Mouse (Mus musculus) liver, embryonic 13.5 days (tissue): ENCODE data around the gene Emc9. TPM values are rescaled to one million over a fixed set of nuclear protein-coding genes. Genes with fewer than 3 reads are reported as not detected.
A peak's percentile ranks its signal among the peaks of the same experiment; 100 is the strongest.

Source experiments
- ATAC-seq: fragments of 200-750 bp; cut with Nextera tagmentation; 2 replicates; pipeline ENCODE4 v1.8.0; 2017; ENCODE audit warnings: low read depth, mild to moderate bottlenecking, moderate number of reproducible peaks, moderate library complexity
- DNase-seq: peaks from one replicate; pipeline ENCODE4 v3.0.0; 2022
- H3K27ac ChIP-seq: fragments of 300-500 bp; sonication (generic); 2 replicates; pipeline ENCODE4 v1.5.1; 2015; ENCODE audit warnings: moderate library complexity, mild to moderate bottlenecking, inconsistent platforms
- H3K27me3 ChIP-seq: fragments of 300-500 bp; sonication (generic); 2 replicates; pipeline ENCODE4 v1.6.1; 2015; ENCODE audit warnings: mild to moderate bottlenecking, inconsistent platforms
- H3K36me3 ChIP-seq: fragments of 300-500 bp; sonication (generic); 2 replicates; pipeline ENCODE4 v1.6.1; 2015; ENCODE audit warnings: mild to moderate bottlenecking, inconsistent platforms
- H3K4me1 ChIP-seq: fragments of 300-500 bp; sonication (generic); replicated peaks from 2 replicates; pipeline ENCODE4 v1.6.1; 2015; ENCODE audit warnings: inconsistent platforms
- H3K4me2 ChIP-seq: fragments of 300-500 bp; sonication (generic); 2 replicates; pipeline ENCODE4 v1.6.1; 2015; ENCODE audit warnings: inconsistent platforms, mild to moderate bottlenecking, moderate library complexity
- H3K4me3 ChIP-seq: fragments of 300-500 bp; sonication (generic); replicated peaks from 2 replicates; pipeline ENCODE4 v1.5.1; 2015; ENCODE audit warnings: mild to moderate bottlenecking, inconsistent platforms
- H3K9ac ChIP-seq: fragments of 300-500 bp; sonication (generic); 2 replicates; pipeline ENCODE4 v1.6.1; 2015; ENCODE audit warnings: mild to moderate bottlenecking, inconsistent platforms
- H3K9me3 ChIP-seq: fragments of 300-500 bp; sonication (generic); replicated peaks from 2 replicates; pipeline ENCODE4 v1.6.1; 2016; ENCODE audit warnings: inconsistent platforms
- WGBS: fragments of 180-500 bp; shearing (Covaris S2); methylation state at CpG from one replicate; pipeline ENCODE4 v1.1.7; 2015; ENCODE audit not compliant: insufficient replicate concordance; 5-methylcytosine and 5-hydroxymethylcytosine counted together
- polyA plus RNA-seq: library from polyadenylated mRNA; unstranded; fragments of >200 nt; fragmentation: Nextera tagmentation; extraction: Ambion mirVana; gene quantifications from 2 replicates; pipeline ENCODE4 v1.2.1, GENCODE M21; 2015

The Emc9 gene
- 31.9 and 35.8 TPM in 2 replicates for polyA plus RNA-seq

- H3K4me2 ChIP-seq = peak within 1 kb of the TSS; percentile 97
- peak within 1 kb of the TSS; percentile 96 for H3K27ac ChIP-seq
- no peaks in the 10 kb centered on the region for H3K9me3 ChIP-seq
- peaks cover 72% of the 10 kb centered on the region for H3K4me1 ChIP-seq
- peak within 1 kb of the TSS; percentile 85 for H3K9ac ChIP-seq
- H3K4me3 ChIP-seq = peak within 1 kb of the TSS; percentile 81
- DNase-seq (peak; percentile 89), ATAC-seq (peak; percentile 95)
- peaks cover 52% of the 10 kb centered on the region for H3K36me3 ChIP-seq
- no peaks in the 10 kb centered on the region for H3K27me3 ChIP-seq
- under 1% methylated on average over 43 of the region's 43 CpGs for WGBS
These were observed at the start of gene Emc9 for GRCm38 (mm10) chr14:55584702-55585565. Gene Emc9, minus strand, starts transcription at chr14:55585302.

- no peak overlapping the region for H3K9ac ChIP-seq
- peaks cover 22% of the 10 kb centered on the region for H3K4me1 ChIP-seq
- peaks cover 99% of the 10 kb centered on the region for H3K36me3 ChIP-seq
- no peak overlapping the region for H3K27ac ChIP-seq
- H3K4me2 ChIP-seq = no peak overlapping the region
- H3K27me3 ChIP-seq = no peaks in the 10 kb centered on the region
- no peaks in the 10 kb centered on the region for H3K9me3 ChIP-seq
- ATAC-seq (no peak), DNase-seq (peak; percentile 40)
- no peak overlapping the region for H3K4me3 ChIP-seq
- WGBS = 42% methylated on average over 5 of the region's 5 CpGs
These were observed 44.2 kb upstream of the Emc9 start for GRCm38 (mm10) chr14:55629312-55629711.

DNA sequence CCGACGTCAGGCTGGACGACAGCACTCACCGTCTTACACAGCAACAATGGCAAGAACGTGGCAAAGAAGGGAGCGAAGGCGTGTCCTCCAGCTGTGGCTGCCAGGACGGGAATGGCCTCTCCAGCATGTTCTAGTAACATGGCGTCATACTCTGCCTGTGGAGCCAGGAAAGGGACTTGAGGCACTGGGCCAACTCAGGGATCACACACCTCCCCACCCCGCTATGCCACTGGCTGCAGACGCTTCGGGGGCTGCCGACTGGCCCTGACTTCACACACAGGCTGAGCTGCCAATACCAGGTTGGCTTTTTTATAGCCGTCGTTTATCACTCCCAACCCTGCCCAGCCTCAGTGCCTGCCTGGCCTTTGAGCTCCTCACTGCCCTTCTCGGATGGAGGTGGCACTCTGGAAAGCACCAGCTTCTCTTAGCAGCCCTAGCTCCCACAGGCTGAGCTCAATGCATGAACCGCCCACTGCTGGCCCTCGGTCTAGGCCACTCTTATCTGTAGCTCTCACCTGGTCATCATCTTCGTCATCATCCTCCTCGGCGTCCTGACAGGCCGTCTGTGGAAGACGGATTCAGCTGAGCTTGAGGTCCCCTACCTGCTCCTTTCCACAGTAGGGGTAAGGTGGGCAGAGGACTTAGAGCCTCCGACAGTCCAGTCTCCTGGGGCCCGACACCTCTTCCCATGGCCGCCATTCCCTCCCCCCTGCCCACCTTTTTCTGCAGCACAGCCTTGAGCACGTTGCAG lies 43.1 kb upstream of the Emc9 start:
- DNase-seq (no peak), ATAC-seq (peak; percentile 55)
- no peak overlapping the region for H3K4me2 ChIP-seq
- no peak overlapping the region for H3K4me3 ChIP-seq
- 73% methylated on average over 27 of the region's 27 CpGs for WGBS
- H3K36me3 ChIP-seq = peaks cover 94% of the 10 kb centered on the region
- H3K4me1 ChIP-seq = peaks cover 17% of the 10 kb centered on the region
- no peak overlapping the region; the same call in 1 of the 2 replicates for H3K27ac ChIP-seq
- no peak overlapping the region for H3K9ac ChIP-seq
- H3K9me3 ChIP-seq = no peaks in the 10 kb centered on the region
- H3K27me3 ChIP-seq = no peaks in the 10 kb centered on the region

DNA sequence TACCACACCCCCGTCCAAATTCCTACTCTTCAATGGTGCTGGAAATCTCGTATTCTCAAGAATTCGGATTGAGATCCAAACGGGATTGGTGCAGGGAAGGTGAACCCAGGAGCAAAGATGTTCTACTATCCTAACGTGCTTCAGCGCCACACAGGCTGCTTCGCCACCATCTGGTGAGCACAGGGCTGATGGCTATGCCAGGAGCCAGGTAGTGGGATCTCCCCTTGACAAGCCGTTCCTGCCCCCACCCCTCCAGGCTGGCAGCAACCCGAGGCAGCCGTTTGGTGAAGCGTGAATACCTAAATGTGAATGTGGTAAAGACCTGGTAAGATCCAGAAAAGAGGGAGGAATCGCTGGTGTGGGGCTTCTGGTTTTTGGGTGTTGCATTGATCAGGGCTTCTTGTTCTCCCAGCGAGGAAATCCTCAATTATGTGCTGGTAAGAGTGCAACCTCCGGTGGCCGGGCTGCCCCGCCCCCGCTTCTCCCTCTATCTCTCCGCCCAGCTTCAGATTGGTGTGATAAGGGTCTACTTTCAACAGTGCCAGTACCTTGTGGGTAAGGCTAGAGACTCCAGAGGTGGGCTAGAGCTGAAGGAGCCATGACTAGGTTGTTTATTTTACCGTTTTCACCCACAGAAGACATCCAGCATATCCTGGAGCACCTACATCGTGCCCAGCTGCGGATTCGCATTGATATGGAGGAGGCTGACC lies 33.5 kb upstream of the Emc9 start:
- Histone ChIP-seq H3K9me3 (no peaks in the 10 kb centered on the region), H3K36me3 (no peaks in the 10 kb centered on the region), H3K4me1 (peaks cover 57% of the 10 kb centered on the region), H3K9ac (peak overlapping the region; percentile 62), H3K4me3 (peak overlapping the region; percentile 51), H3K27me3 (no peaks in the 10 kb centered on the region), H3K27ac (peak overlapping the region; percentile 47), H3K4me2 (peak overlapping the region; percentile 77)
- WGBS = 17% methylated on average over 22 of the region's 22 CpGs
- peak; percentile 56 for ATAC-seq
- DNase-seq = peak; percentile 66

GRCm38 (mm10) chr14:55617822-55618221 lies 32.7 kb upstream of the Emc9 start, which contains the start of gene Rec8:
Gene Rec8, plus strand, starts transcription at chr14:55618037.
- H3K4me1 ChIP-seq = peaks cover 66% of the 10 kb centered on the region
- H3K27ac ChIP-seq = peak within 1 kb of the TSS; percentile 59
- no peaks in the 10 kb centered on the region for H3K27me3 ChIP-seq
- DNase-seq (peak; percentile 39), ATAC-seq (peak; percentile 73)
- H3K4me3 ChIP-seq = peak within 1 kb of the TSS; percentile 51
- no peaks in the 10 kb centered on the region for H3K9me3 ChIP-seq
- peak within 1 kb of the TSS; percentile 62 for H3K9ac ChIP-seq
- WGBS = 21% methylated on average over 21 of the region's 21 CpGs
- no peaks in the 10 kb centered on the region for H3K36me3 ChIP-seq
- H3K4me2 ChIP-seq = peak within 1 kb of the TSS; percentile 77

GRCm38 (mm10) chr14:55616844-55617243 lies 31.7 kb upstream of the Emc9 start:
- DNase-seq = no peak
- peak overlapping the region; percentile 59 for H3K27ac ChIP-seq

GRCm38 (mm10) chr14:55615876-55616275 lies 30.8 kb upstream of the Emc9 start:
- Histone ChIP-seq H3K4me1 (peaks cover 61% of the 10 kb centered on the region), H3K4me2 (no peak overlapping the region), H3K36me3 (peaks cover 2% of the 10 kb centered on the region), H3K9ac (no peak overlapping the region), H3K27me3 (no peaks in the 10 kb centered on the region), H3K4me3 (no peak overlapping the region), H3K27ac (peak overlapping the region; percentile 89), H3K9me3 (no peaks in the 10 kb centered on the region)
- DNase-seq (no peak), ATAC-seq (no peak)
- 62% methylated on average over 2 of the region's 2 CpGs for WGBS

More at GRCm38 (mm10) chr14:55616844-55617243, 31.7 kb upstream of the Emc9 start:
- 0 out of 2 replicates have a peak overlapping the region, but pooled peaks have one; percentile 62 for H3K9ac ChIP-seq
- ATAC-seq = no peak
- peaks cover 65% of the 10 kb centered on the region for H3K4me1 ChIP-seq
- no peaks in the 10 kb centered on the region for H3K27me3 ChIP-seq
- no peak overlapping the region for H3K4me3 ChIP-seq
- H3K36me3 ChIP-seq = no peaks in the 10 kb centered on the region
- no peak overlapping the region for H3K4me2 ChIP-seq
- no peaks in the 10 kb centered on the region for H3K9me3 ChIP-seq
- WGBS = 55% methylated on average over 2 of the region's 2 CpGs

- Histone ChIP-seq H3K4me3 (no peak overlapping the region), H3K9me3 (no peaks in the 10 kb centered on the region), H3K4me1 (peaks cover 61% of the 10 kb centered on the region), H3K27ac (peak overlapping the region; percentile 89), H3K27me3 (no peaks in the 10 kb centered on the region), H3K4me2 (0 out of 2 replicates have a peak overlapping the region, but pooled peaks have one; percentile 19), H3K36me3 (peaks cover 12% of the 10 kb centered on the region), H3K9ac (peak overlapping the region; percentile 36; the same call in 1 of the 2 replicates)
- ATAC-seq = peak; percentile 81
- DNase-seq = peak; percentile 54
- 26% methylated on average over 7 of the region's 7 CpGs for WGBS
These were observed 29.6 kb upstream of the Emc9 start for GRCm38 (mm10) chr14:55614565-55615178.

DNA sequence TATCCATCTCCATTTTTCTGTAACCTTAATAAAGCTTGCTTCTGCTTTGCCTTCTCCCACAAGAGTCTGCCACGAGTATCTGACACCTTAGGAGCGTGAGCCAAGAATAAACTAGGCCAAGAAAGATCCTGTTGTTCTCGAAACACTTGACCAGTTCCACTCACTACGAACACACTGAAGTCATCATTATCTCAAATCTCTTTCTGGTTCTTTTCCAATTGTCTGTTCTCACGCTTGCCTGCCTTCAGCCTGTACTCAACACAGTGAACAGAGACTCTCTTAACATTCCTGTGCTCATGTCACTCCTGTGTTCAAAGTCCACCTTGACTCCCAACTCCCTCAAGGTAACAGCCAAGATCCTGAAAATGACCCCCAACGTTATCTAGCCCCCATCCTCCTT lies 28.2 kb upstream of the Emc9 start:
- WGBS = 60% methylated on average over 6 of the region's 6 CpGs
- DNase-seq (no peak), ATAC-seq (no peak)
- Histone ChIP-seq H3K36me3 (peaks cover 25% of the 10 kb centered on the region), H3K9ac (no peak overlapping the region), H3K27ac (peak overlapping the region; percentile 82), H3K4me3 (no peak overlapping the region), H3K27me3 (no peaks in the 10 kb centered on the region), H3K4me2 (no peak overlapping the region), H3K9me3 (no peaks in the 10 kb centered on the region), H3K4me1 (peaks cover 59% of the 10 kb centered on the region)

- peaks cover 63% of the 10 kb centered on the region for H3K36me3 ChIP-seq
- H3K4me3 ChIP-seq = no peak overlapping the region
- 0 out of 2 replicates have a peak overlapping the region, but pooled peaks have one; percentile 6 for H3K4me2 ChIP-seq
- no peak overlapping the region for H3K9ac ChIP-seq
- H3K4me1 ChIP-seq = peaks cover 62% of the 10 kb centered on the region
- no peak for DNase-seq
- no peaks in the 10 kb centered on the region for H3K27me3 ChIP-seq
- no peaks in the 10 kb centered on the region for H3K9me3 ChIP-seq
- no peak for ATAC-seq
- H3K27ac ChIP-seq = no peak overlapping the region
- WGBS = 90% methylated on average over 6 of the region's 6 CpGs
These were observed 23.2 kb upstream of the Emc9 start for GRCm38 (mm10) chr14:55608339-55608738.
